Mouse (Mus musculus) left cerebral cortex, postnatal 10 days (tissue): ENCODE measurements around the gene Lgr6. TPM values are rescaled to one million over a fixed set of nuclear protein-coding genes. Genes with fewer than 3 reads are reported as not detected.

Source experiments
- DNase-seq, 2 experiments: peaks; one replicate each; pipeline ENCODE4 v3.0.0; 2021 to 2022; ENCODE audit warnings: low spot score in 2 of 2, mixed read lengths in 1 of 2; ENCODE audit errors: extremely low spot score in 1 of 2
- intact Hi-C: fragments of 180-260 bp; cut with DNase I; formaldehyde crosslinking; loops from one replicate; pipeline ENCODE4 v1.15.1; 2025
- total RNA-seq, 2 experiments: library from RNA; stranded (reverse); gene quantifications; 2 replicates each; pipeline ENCODE4 v1.2.3; 2021

Lgr6 gene
- total RNA-seq, 2 experiments from 2014 or later: 2.6 to 3.1 TPM

DNA sequence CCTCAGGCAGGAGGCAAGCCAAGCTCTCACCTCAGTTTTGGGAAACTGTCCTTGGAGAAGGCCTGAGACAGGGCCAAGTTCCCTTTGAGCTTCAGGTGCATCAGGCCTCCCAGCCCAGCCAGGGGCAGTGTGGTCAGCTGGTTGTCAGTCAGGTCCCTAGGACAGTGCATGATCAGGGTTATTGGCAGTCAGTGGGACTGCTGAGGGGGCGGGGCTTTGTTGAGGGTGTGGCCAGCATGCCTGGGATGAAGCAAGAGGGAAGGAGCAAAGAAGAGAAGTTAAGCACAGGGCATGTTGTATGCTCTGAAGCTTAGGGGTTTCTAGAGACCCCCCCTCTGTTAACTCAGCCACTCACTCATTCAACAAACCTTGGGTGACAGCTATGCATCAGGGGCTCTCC, 109.1 kb downstream of the Lgr6 start:
- peak in 1 of 2 experiments; percentile 43 for DNase-seq
- intact Hi-C loops: no loop called here

DNA sequence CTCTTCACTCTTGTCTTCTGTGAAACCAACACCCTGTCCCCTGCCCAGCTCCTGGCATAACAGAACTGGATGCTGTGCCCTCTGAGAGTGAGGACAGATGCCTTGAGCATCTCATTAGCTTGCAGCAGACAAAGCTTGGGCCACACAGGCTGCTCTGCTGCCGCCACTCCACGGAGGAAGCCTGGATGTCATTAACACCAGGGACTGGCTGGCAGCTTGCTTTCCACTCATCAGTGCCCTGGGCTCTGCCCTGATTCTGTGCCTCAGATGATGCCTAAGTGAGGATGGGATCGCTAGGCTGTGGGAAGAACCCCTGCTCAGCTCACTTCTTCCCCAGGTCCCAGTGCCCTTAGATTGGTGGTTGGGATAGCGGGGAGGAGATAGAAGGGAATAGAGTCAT, 109.6 kb downstream of the Lgr6 start:
- intact Hi-C loops: no loop called here

GRCm38 (mm10) chr1:134994739-134995138, 110.3 kb downstream of the Lgr6 start:
- intact Hi-C loops: no loop called here
- DNase-seq: no peak

More for the DNA sequence above, 109.6 kb downstream of the Lgr6 start:
- DNase-seq: no peak

- intact Hi-C loops: no loop called here
- DNase-seq: peak in 1 of 2 experiments; percentile 49
These were observed 112.9 kb downstream of the Lgr6 start for GRCm38 (mm10) chr1:134992046-134992645.

DNA sequence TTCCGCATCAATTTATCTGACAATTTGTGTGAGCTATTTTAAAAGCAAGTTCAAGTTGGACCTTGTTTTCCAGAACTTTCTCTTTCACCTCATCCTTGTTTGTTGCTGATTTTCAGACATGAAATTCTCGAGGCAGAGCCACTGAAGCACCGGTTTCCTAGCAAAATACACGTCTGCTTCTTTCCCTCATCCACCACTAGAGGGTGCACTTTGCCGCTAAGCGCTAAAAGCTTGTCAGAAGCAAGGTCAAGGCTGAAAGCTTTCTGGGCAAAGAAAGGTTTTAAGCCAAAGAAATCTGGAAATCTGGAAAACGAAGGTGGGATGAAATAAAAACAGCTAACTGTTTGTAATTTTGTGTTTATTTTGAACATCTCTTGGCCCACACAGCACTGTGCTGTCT, 115.7 kb downstream of the Lgr6 start:
- peak; percentile 79 to 80 for DNase-seq
- intact Hi-C loops: loop anchor here (1.0 to 5.0 kb wide), 2 partner anchors 117 to 148 kb away; no protein-coding TSS in a partner anchor

DNA sequence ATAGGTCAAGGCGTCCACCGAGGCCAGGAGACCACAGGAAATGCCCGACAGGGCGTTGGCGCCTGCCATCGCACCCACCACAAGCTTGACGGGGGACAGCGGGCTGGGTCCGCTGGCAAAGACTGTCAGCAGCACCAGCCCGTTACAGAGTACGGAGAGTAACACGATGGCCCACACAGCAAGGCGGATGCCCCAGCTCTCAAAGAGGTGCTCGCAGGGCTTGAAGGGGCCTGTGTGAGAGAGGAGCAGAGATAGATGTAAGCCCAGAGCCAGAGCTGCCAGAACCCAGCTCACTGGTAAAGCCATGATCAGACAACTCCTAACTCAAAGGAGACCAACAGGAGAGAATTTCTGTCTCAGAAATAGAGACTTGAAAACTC, 117.1 kb downstream of the Lgr6 start:
- intact Hi-C loops: loop anchor here (5.0 kb wide), 1 partner anchor 149 kb away; no protein-coding TSS in a partner anchor
- no peak for DNase-seq

DNA sequence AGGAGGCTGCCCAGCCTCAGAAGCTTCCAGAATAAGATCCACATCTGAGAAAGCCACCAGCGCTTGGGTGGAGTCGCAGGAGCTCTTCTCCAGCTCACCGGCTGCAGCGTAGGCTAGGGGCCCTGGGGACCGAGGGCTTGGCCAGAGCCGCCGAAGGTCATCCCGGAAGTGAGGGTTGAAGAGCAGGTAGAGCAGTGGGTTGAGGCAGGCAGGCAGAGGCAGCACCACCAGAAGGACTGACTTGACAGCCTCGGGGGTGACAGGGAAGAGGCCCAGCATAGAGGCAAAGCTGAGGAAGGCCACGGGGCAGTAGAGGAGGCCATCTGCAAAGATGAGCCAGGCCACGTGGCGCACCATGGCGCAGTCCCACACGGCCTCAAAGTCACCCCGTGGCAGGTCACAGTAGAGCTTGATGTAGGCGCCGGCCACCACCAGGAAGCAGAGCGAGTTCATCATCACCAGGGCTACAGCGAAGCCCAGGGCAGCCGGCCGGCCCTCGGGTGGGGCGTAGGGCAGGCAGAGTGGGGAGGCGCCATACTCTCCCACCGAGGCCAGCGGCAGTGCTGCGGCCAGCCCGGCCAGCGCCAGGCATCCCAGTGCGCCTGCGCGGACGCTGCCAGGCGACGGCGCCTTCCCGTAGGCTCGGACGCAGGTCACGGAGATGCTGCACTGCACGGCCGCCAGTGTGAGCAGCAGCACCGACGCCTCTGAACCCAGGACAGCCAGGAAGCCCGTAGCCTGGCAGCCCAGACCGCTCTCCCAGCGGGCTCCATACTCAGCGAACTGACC, 117.7 kb downstream of the Lgr6 start:
- peak; percentile 39 to 79 for DNase-seq
- intact Hi-C loops: loop anchor here (5.0 kb wide), 1 partner anchor 150 kb away; no protein-coding TSS in a partner anchor

DNA sequence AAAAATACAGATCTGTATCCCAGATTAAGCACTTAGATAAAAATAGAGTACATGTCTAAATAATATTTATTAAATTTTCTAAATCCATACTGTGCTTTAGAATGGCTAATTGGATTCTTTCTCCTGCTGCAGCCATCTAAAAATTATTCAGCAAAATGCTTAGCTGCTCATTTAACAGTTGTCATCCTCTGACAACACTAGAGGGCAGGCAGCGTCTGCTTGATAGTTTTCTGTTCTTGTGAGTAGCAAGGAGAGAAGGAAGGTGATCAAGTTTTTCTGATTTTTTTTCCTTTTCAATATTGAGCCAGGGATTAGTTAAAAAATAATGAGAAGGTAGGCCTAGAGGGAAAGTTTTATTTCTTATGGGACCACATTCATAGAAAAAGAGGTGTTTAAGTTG, 132.2 kb downstream of the Lgr6 start:
- intact Hi-C loops: loop anchor here (5.0 to 10.0 kb wide), 2 partner anchors 139 to 392 kb away; no protein-coding TSS in a partner anchor
- no peak for DNase-seq

GRCm38 (mm10) chr1:134965430-134965829, 139.6 kb downstream of the Lgr6 start:
- no peak for DNase-seq
- intact Hi-C loops: no loop called here

GRCm38 (mm10) chr1:134962821-134963220, 142.3 kb downstream of the Lgr6 start:
- DNase-seq: no peak
- intact Hi-C loops: no loop called here

GRCm38 (mm10) chr1:134962053-134962803, 142.8 kb downstream of the Lgr6 start, which contains the start of gene Ube2t:
TSS of gene Ube2t (plus strand) at chr1:134962565.
- peak; percentile 94 to 96 for DNase-seq
- intact Hi-C loops: no loop called here

- intact Hi-C loops: no loop called here
These were observed 144.4 kb downstream of the Lgr6 start for GRCm38 (mm10) chr1:134960634-134961033.

GRCm38 (mm10) chr1:134955637-134956176, 149.4 kb downstream of the Lgr6 start, which contains the start of gene Ppp1r12b:
TSS of gene Ppp1r12b (minus strand) at chr1:134955942.
- DNase-seq: peak; percentile 97 to 98
- intact Hi-C loops: loop anchor here (10.0 kb wide), 2 partner anchors 91 to 321 kb away; no protein-coding TSS in a partner anchor

More at GRCm38 (mm10) chr1:134960634-134961033, 144.4 kb downstream of the Lgr6 start:
- DNase-seq: no peak

DNA sequence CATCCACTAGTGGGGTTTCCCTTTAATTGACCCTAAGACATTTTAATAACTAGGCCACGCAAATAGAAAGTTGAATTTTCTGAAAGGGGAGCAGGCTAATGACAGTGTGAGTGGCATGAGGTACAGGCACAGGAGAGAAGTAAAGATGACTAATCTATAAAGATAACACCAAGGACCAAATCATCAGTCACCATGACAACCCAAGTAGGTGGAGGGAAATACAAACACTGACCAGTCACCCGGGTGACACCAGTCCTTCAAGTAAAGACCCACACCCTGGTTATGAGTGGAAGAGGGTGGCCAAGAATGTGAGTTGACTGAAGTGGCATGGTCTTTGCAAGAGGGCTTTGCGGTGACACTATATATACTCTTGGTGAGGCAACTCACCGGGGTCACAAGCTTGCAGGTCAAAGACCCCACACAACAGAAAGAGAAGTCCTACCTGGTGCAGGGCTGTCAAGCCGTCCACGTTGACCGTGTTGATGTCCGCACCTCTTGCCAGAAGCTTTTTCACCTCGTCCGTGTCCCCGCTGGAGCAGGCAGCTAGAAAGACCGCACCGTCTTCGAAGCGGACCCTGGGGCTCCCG, 149.9 kb downstream of the Lgr6 start:
- intact Hi-C loops: loop anchor here (10.0 kb wide), 2 partner anchors 90 to 320 kb away; no protein-coding TSS in a partner anchor

DNA sequence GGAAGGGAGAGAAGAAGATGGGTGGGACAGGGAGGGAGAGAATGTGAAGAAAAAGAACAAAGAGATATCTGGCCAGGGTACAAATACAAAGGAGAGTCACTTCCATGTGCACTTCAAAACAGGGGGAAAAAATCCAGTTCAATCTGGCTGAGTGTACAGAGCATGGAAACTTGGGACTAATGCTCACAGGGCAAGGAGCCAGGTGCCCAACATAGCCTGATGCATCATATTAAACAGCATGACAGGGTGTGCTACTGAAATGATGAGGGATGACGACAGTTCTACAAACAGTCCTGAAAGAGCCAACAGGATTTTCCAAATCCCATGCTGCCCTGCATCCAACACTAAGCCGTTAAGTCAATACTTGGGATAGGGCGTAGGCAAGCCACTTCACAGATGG, 155.1 kb downstream of the Lgr6 start:
- intact Hi-C loops: loop anchor here (10.0 kb wide), 2 partner anchors 85 to 315 kb away; no protein-coding TSS in a partner anchor
- no peak for DNase-seq

More for the DNA sequence above, 149.9 kb downstream of the Lgr6 start:
- DNase-seq: no peak

- DNase-seq: no peak
These were observed 157.5 kb downstream of the Lgr6 start for GRCm38 (mm10) chr1:134947590-134947989.

GRCm38 (mm10) chr1:134942898-134943297, 162.2 kb downstream of the Lgr6 start:
- DNase-seq: no peak
- intact Hi-C loops: no loop called here

More at GRCm38 (mm10) chr1:134947590-134947989, 157.5 kb downstream of the Lgr6 start:
- intact Hi-C loops: no loop called here

DNA sequence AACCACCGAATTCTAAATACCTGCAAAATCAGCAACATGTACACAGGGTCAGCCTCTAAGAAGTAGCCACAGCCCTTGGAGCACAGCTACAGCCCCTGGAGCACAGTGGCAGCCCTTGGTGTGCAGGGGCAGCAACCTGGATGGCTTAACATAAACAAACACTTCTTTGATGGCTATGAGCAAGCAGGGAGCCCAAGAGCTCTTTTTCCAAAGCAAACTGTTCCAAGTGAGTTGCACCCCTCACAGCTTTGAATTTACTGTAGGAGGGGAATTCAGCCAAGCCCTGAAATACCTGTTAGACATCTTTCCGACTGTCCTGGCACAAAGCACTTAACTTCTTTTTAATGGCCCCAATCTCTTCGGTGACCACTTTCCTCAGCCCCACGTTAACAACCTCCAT, 164.2 kb downstream of the Lgr6 start:
- intact Hi-C loops: no loop called here
- DNase-seq: no peak
